Mouse (Mus musculus): ENCODE data around the gene BC048403. TPM values are rescaled to one million over a fixed set of nuclear protein-coding genes. Genes with fewer than 3 reads are reported as not detected.
A peak's percentile ranks its signal among the peaks of the same experiment; 100 is the strongest.
"Not testable (repeated sequence)": the region's sequence is repeated elsewhere in the genome, so short reads cannot be mapped to it uniquely, and the experiment has no call there.

The BC048403 gene
- total RNA-seq, 2 experiments from 2014 or later: 1.5 to 2.0 TPM

DNA sequence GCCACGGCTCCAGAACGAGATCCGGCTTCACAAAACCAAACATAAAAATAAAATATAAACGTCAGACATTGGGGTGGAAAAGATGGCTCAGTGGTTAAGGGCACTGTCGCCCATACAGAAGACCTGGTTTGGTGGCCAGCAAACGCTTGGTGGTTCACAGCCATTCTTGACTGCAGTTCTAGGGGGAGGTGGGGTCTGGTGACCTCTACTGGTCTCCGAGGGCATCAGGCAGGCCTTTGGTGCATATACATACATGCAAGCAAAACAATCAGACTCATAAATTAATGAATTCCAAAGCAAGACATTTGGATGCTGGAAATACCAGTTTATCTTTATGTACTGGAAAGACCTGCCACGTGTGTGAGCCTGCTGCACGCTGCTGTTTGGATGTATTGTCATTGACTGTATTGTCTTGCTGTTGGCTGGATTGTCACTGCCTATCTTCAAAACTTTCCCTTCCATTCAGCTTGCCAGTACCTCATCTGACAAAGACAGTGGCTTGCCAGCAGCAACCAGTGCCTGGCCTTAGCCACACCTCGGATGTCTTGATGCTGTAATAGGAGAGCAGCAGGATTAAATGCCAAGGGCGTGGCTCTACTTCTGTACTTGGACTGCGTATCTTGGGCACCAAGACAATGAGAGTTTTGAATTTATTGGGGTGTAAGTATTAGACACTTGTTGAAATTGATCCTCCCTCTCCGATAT is 24.9 kb downstream of the BC048403 start:
- peak; percentile 33; the same call in 1 of the 2 replicates for TF ChIP-seq CTCF (IDR thresholded peaks at IDR 0.05)
- Histone ChIP-seq H3K4me3 (no peak overlapping the region), H3K27ac (no peak overlapping the region)
- intact Hi-C loops (cut with DNase I): loop anchor here (5.0 kb wide), 1 partner anchor 62 kb away; no protein-coding TSS in a partner anchor
- DNase-seq: peak; percentile 32

DNA sequence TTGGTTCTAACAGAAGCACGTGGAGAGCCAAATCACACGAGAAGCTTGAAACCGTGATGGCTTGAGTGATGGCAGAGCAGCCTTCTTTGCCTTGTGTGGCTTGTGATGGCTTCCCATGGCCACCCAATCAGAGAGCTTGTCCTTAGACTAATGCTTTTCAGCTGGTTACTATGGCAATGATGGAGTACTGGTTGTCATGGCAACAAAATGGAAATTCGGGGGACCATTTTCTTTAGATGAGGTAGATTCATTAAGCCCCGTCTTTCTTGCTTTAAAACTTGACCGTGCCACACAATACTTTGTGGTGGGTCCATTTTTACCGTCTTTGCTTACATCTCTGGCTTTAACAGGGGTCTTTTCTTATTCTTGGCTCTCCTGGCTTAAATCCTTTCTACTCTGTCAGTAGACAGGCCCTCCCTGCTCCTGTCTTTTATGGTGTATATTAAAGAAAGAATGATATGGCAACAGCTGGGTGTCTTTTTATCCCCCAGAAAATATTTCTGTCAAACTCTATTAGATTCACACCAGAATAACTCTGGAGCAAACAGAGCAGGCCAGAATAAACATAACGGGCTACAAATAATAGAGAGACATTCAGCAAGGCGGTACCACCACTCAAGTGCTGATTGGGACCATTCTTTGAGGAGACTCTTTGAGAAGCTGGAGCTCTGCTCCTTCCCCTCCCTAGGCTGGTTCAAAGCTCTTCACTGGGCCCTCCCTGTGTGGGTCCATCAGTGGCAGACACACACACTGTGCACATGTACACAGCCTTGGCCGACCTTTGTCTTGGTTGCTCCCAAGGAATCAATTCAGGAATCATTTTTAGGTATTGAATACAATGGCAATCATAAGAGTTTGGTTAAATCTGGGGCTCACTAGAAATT is 25.7 kb downstream of the BC048403 start:
- Histone ChIP-seq H3K27ac (no peak overlapping the region), H3K4me3 (no peak overlapping the region)
- intact Hi-C loops (cut with DNase I): no loop called here
- TF ChIP-seq CTCF (IDR thresholded peaks at IDR 0.05): no peak
- DNase-seq: no peak

DNA sequence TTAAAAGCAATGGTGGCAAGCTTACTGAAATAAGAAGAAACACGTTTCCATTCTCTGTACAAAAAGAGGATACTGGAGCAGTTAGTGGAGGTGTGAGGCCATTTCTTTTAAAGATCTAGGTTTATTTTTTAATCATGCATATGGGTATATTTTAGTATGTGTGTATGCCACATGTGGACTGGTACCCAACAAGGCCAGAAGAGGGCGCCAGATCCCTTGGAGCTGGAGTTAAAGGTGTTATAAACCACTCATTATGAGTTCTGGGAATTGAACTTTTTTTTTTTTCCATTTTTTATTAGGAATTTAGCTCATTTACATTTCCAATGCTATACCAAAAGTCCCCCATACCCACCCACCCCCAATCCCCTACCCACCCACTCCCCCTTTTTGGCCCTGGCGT is 27.6 kb downstream of the BC048403 start:
- H3K4me3 ChIP-seq; H3K27ac ChIP-seq; intact Hi-C loops (cut with DNase I); DNase-seq: not testable (repeated sequence)
- TF ChIP-seq CTCF (IDR thresholded peaks at IDR 0.05): peak; percentile 45

GRCm38 (mm10) chr10:121769711-121770110 is 30.0 kb downstream of the BC048403 start:
- intact Hi-C loops (cut with DNase I): loop anchor here (2.0 kb wide), 1 partner anchor 283 kb away; no protein-coding TSS in a partner anchor
- DNase-seq: no peak
- H3K27ac ChIP-seq: no peak overlapping the region
- no peak for TF ChIP-seq CTCF (IDR thresholded peaks at IDR 0.05)
- H3K4me3 ChIP-seq: no peak overlapping the region

- peak; percentile 40 for DNase-seq
- Histone ChIP-seq H3K27ac (no peak overlapping the region), H3K4me3 (peak overlapping the region; percentile 47)
- intact Hi-C loops (cut with DNase I): loop anchor here (2.0 kb wide), 1 partner anchor 282 kb away; no protein-coding TSS in a partner anchor
- TF ChIP-seq CTCF (IDR thresholded peaks at IDR 0.05): peak; percentile 72
Measured at GRCm38 (mm10) chr10:121770624-121771577, 31.2 kb downstream of the BC048403 start.

- Histone ChIP-seq H3K27ac (no peak overlapping the region), H3K4me3 (no peak overlapping the region)
- DNase-seq: no peak
- no peak for TF ChIP-seq CTCF (IDR thresholded peaks at IDR 0.05)
- intact Hi-C loops (cut with DNase I): no loop called here
Measured at GRCm38 (mm10) chr10:121773813-121774212, 34.1 kb downstream of the BC048403 start.

- no peak for DNase-seq
- no peak overlapping the region for H3K27ac ChIP-seq
- no peak overlapping the region for H3K4me3 ChIP-seq
- TF ChIP-seq CTCF (IDR thresholded peaks at IDR 0.05): no peak
- intact Hi-C loops (cut with DNase I): no loop called here
Measured at GRCm38 (mm10) chr10:121775990-121776389, 36.3 kb downstream of the BC048403 start.

GRCm38 (mm10) chr10:121781159-121781558 is 41.4 kb downstream of the BC048403 start:
- intact Hi-C loops (cut with DNase I): no loop called here
- no peak overlapping the region for H3K27ac ChIP-seq
- H3K4me3 ChIP-seq: no peak overlapping the region; the same call in 1 of the 2 replicates
- DNase-seq: no peak
- TF ChIP-seq CTCF (IDR thresholded peaks at IDR 0.05): no peak

DNA sequence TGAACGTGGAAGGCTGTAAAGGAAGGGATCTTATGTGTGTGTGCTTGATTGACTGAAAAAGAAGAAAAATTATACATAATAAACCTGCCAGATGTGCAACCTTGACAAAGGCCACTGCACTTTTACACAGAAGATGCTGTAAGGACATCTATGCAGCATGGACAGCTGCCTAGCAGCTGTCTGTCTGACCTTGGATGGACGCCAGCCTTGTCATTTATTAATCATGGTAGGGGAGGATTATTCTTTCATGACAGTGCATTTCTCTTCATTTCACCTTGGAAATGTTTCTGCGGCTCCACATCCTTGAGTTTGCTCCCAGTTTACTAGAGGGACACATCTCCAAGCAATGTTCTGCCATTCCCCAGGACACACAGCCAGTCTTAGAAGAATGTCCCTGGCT is 48.8 kb downstream of the BC048403 start:
- DNase-seq: no peak
- TF ChIP-seq CTCF (IDR thresholded peaks at IDR 0.05): no peak
- H3K4me3 ChIP-seq: no peak overlapping the region
- intact Hi-C loops (cut with DNase I): no loop called here
- no peak overlapping the region for H3K27ac ChIP-seq

- DNase-seq: no peak
- H3K27ac ChIP-seq: no peak overlapping the region
- TF ChIP-seq CTCF (IDR thresholded peaks at IDR 0.05): no peak
- no peak overlapping the region for H3K4me3 ChIP-seq
- intact Hi-C loops (cut with DNase I): no loop called here
Measured at GRCm38 (mm10) chr10:121790078-121790477, 50.3 kb downstream of the BC048403 start.

DNA sequence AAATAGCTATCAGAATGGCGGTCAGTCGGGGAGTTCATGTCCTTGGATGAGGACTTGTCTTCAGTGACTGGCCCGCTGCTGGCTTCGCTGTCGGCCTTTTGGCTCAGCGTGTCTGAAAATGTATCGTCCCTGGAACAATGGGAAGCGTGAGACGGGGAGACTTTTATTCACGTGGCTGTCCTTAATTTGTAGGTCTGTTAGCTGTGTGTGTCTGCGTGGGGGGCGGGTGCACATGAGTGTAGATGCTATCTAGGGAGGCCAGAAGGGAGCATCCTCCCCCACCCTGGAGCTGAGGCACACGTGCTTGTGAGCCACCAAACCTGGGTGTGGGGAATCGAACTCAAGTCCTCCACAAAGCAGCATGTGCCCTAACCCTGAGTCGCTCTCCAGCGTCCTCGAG is 52.9 kb downstream of the BC048403 start:
- H3K27ac ChIP-seq: no peak overlapping the region
- TF ChIP-seq CTCF (IDR thresholded peaks at IDR 0.05): no peak
- intact Hi-C loops (cut with DNase I): no loop called here
- no peak overlapping the region for H3K4me3 ChIP-seq
- no peak for DNase-seq

GRCm38 (mm10) chr10:121794486-121794885 is 54.7 kb downstream of the BC048403 start:
- intact Hi-C loops (cut with DNase I): no loop called here
- H3K4me3 ChIP-seq: no peak overlapping the region
- no peak for TF ChIP-seq CTCF (IDR thresholded peaks at IDR 0.05)

More at GRCm38 (mm10) chr10:121794486-121794885, 54.7 kb downstream of the BC048403 start:
- no peak overlapping the region for H3K27ac ChIP-seq
- DNase-seq: no peak

Measured in gastrocnemius, adult 2 months (tissue).